Mouse (Mus musculus): ENCODE measurements around the gene Creb3l4.

Gene Creb3l4

GRCm38 (mm10) chr3:90241669-90242358 is 1.5 kb downstream of the Creb3l4 start:
- in situ Hi-C loops (cut with MboI; ENCODE audit: unreplicated experiment in 2 of 2): no loop called here

DNA sequence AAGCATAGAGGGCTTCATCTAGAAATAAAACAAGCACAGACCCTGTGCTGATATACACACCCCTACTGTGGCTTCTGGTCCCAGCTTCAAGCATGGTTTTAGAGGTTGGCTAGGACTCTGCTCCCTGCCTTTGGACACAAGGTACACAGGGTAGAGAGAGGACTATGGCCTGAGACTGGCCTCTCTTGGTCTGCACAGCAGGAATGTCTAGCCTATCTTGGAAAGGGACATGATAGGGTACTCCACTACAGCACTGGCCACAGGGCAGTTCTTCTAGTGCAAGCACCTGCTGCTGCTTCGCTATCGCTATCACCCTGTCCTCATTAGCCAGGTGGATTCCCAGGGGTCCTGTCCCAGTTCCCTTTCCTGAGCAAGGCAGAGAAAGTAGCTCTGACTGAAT is 2.1 kb downstream of the Creb3l4 start:
- in situ Hi-C loops (cut with MboI; ENCODE audit: unreplicated experiment in 2 of 2): no loop called here

DNA sequence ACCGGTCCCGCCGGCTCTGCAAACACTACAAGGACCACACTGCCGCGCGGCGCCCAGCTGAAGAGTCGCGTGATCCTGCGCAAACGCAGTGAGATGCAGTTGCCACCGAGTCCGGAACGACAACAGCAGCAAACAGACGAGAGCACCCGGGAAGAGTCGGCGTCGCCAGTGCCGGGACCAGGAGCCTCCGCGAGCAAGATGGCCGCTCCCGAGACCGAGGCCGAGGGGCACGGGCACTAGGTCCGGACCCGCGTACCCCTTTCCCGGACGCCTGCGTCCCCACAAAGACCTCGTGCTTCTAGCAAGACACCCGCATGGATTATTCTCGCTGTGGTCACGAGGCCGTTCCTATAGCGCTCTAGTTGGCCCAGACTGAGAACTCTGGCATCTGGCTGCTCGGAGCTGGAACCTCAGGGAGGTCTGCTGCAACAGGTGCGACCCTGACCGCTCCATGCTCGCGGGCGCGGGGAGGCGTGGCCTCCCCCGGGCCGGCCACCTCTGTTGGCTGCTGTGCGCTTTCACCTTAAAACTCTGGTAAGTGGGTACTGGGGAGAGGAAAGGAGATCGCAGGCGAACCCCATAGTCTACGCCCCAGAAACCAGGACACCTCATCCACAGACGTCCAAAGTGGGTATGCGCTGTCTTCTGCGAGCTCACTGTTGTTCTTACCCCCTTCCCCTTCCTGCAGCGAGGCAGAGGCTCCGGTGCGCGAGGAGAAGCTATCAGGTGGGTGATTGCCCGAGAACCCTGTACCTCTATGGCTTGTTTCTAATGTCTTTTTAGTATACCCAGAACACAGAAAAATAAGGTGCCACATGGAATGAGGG is 11.6 kb downstream of the Creb3l4 start, which contains the start of gene Jtb:
Gene Jtb (plus strand): TSS at position 91 of the 827 bp plus-strand sequence.
- in situ Hi-C loops (cut with MboI; ENCODE audit: unreplicated experiment in 2 of 2): no loop called here

GRCm38 (mm10) chr3:90231075-90231474 is 12.2 kb downstream of the Creb3l4 start:
- in situ Hi-C loops (cut with MboI; ENCODE audit: unreplicated experiment in 2 of 2): no loop called here

DNA sequence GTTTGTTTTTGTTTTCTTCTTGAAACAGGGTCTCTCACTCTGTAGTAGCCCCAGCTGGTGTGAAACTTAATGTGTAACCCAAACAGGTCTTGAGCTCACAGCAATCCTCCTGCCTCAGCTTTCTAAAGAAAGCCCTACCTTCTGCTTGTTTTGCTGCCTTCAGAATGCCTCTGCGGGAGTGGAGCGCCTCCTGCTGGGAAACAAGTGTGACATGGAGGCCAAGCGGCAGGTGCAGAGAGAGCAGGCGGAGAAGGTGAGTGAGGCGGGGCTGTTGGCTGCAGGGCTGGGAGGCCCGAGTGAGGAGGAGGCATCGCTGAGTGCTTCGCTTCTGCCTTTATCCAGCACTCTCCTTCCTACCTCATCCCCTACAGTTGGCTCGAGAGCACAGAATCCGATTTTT is 19.0 kb downstream of the Creb3l4 start:
- in situ Hi-C loops (cut with MboI; ENCODE audit: unreplicated experiment in 2 of 2): loop anchor here (5.0 to 25.0 kb wide), 4 partner anchors 148 to 420 kb away; partner anchors contain the start of genes S100a6 (in 2 of the 2), Gm42674 (in 1 of the 2), S100a4 (in 1 of the 2) and S100a5 (in 1 of the 2)

- in situ Hi-C loops (cut with MboI; ENCODE audit: unreplicated experiment in 2 of 2): loop anchor here (5.0 to 25.0 kb wide), 4 partner anchors 149 to 422 kb away; partner anchors contain the start of genes S100a6 (in 2 of the 2), Gm42674 (in 1 of the 2), S100a4 (in 1 of the 2) and S100a5 (in 1 of the 2)
These were observed 20.4 kb downstream of the Creb3l4 start for GRCm38 (mm10) chr3:90222941-90223340.

DNA sequence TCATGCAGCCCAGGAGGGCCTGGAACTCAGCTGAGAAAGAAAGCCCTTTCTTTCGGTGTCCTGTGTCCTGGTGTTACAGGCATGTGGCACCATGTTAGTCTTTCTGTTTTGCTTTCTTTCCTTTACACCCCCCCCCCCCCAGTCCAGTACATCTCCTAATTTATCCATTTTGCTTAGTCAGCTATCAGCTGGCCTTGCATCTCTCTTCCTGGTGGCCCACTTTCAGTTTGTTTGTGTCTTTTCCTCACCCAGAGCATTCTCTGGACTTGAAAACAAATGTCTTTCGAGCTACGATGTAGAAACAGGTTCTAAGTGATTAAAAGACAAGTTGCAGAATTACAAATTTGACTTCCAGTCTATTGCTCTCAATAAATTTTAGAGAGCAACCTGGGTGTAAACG is 20.9 kb downstream of the Creb3l4 start:
- in situ Hi-C loops (cut with MboI; ENCODE audit: unreplicated experiment in 2 of 2): loop anchor here (5.0 to 25.0 kb wide), 4 partner anchors 150 to 422 kb away; partner anchors contain the start of genes S100a6 (in 2 of the 2), Gm42674 (in 1 of the 2), S100a4 (in 1 of the 2) and S100a5 (in 1 of the 2)

GRCm38 (mm10) chr3:90221123-90221522 is 22.2 kb downstream of the Creb3l4 start:
- in situ Hi-C loops (cut with MboI; ENCODE audit: unreplicated experiment in 2 of 2): loop anchor here (5.0 to 25.0 kb wide), 4 partner anchors 151 to 424 kb away; partner anchors contain the start of genes S100a6 (in 2 of the 2), Gm42674 (in 1 of the 2), S100a4 (in 1 of the 2) and S100a5 (in 1 of the 2)

DNA sequence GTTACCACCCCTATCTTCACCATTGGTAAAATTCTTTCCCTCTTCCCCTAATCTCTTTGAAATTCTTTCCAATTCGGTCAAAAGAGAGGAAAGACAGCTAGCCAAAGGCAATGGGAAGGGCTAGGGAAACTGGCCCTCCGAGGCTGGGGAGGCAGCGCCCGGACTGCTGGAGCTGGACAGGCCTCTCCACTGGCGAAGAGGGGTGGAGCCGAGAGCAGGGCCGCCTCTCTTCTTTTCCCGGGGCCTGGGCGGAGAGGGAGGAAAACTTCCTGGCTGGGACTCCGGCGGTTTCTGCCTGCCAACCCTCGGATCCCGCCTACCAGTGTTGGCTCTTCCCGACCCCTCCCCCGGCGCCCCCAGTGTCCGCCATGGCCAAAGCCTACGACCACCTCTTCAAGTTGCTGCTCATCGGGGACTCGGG is 22.8 kb downstream of the Creb3l4 start:
- in situ Hi-C loops (cut with MboI; ENCODE audit: unreplicated experiment in 2 of 2): loop anchor here (5.0 to 25.0 kb wide), 4 partner anchors 152 to 424 kb away; partner anchors contain the start of genes S100a6 (in 2 of the 2), Gm42674 (in 1 of the 2), S100a4 (in 1 of the 2) and S100a5 (in 1 of the 2)

DNA sequence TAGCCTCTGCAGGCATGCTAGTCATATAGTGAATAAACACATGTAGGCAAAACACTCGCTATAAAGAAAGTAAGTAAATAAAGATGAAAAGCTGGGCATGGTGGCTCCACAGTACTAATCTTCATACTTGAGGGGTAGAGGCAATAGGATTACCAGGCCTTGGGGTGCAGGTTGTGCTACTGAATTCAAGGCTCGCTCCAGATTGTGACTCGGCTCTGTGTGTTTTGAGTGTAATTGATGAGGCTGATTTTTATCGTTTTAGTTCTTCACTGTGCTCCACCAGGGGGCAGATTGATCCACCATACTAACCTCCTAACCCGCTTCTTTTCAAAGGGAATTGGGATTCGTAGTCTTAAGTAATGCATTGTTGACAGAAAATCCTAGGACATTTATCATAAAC is 23.2 kb downstream of the Creb3l4 start:
- in situ Hi-C loops (cut with MboI; ENCODE audit: unreplicated experiment in 2 of 2): loop anchor here (5.0 to 25.0 kb wide), 4 partner anchors 152 to 425 kb away; partner anchors contain the start of genes S100a6 (in 2 of the 2), Gm42674 (in 1 of the 2), S100a4 (in 1 of the 2) and S100a5 (in 1 of the 2)

DNA sequence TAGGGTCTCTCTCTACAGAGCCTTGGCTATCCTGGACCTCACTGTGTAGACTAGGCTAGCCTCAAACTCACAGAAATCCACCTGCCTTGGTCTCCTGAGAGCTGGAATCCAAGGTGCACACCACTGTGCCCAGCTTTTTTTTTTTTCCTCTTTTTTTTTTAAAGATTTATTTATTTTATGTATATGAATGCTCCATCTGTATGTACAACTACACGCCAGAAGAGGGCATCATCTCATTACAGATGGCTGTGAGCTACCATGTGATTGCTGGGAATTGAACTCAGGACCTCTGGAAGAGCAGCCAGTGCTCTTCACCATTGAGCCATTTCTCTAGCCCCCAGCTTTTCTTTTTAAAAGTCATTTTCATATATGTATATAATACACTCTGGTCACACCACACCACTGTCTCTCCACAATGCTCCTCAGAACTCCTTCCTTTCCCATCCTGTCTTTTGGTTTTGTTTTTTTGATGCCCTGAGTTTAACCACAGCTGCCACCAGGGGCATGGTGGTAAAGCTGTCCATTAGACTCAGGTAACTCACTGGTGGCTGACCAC is 27.4 kb downstream of the Creb3l4 start:
- in situ Hi-C loops (cut with MboI; ENCODE audit: unreplicated experiment in 2 of 2): loop anchor here (5.0 to 25.0 kb wide), 2 partner anchors 251 to 396 kb away; partner anchors contain the start of genes Gm42674 (in 1 of the 2), Npr1 (in 1 of the 2), S100a4 (in 1 of the 2) and S100a5 (in 1 of the 2)

DNA sequence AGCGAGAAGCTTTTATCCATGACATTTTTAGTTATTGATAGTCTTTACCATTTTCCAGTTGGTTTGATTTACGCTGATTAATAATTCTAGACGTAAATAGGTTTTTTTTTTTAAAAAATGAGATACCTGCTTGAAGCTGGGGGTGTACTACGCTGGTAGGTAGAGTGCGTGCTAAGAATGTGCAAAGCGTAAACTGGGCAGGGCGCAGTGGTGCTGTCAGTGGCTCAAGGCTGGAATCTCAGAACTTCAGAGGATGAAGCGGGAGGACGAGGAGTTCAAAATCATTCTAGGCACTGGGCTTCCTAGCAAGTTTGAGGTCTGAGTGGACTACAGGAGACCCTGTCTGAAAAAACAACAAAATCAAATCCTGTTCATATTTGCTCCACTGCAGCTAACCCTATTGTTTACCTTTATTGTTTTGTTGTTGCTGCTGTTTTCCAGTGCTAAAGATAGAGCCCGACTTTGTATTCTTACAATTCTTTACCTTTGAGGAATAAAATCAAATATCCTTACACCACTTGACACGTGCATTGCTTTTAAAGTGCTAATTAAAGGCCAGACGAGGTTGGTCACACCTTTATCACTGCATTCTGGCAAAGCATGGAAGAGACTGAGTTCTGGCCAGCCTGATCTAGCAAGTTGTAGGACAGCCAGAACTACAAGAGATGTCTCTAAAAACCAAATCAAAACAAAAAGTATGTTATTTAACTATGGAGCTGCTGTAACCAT is 29.2 kb downstream of the Creb3l4 start:
- in situ Hi-C loops (cut with MboI; ENCODE audit: unreplicated experiment in 2 of 2): loop anchor here in 1 of 2 experiments (25.0 kb wide), 1 partner anchor 398 kb away; the partner anchor contains the start of genes Gm42674, S100a4, S100a5 and S100a6

DNA sequence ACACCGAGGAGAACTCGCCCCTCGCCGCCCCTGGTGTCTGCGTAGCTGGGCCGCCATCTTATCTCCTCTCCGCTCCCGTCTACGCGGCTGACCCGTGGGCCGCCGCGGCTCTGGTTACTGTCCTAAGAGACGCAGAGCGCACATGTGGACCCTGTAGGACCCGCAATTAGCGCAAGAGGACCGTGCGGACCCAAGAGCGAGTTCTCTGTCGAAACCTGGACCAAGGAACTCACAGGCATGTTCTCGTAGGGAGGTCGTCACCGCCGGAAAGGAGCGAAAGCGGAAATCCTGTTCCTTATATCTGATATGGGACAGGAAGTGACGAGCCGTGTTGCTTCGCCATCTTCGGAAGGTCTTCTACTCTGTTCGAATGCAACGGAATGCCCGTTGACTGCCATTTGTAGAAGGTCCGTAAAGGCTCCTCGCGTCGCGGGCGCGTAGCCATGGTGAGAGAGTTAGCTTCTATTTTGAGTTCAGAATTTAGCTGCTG is 29.9 kb downstream of the Creb3l4 start, which contains the start of the genes Rps27 and Rab13:
Gene Rps27 (minus strand): TSS at position 275 of the 490 bp plus-strand sequence.
Gene Rab13 (plus strand): TSS at position 319 of the 490 bp plus-strand sequence.
- in situ Hi-C loops (cut with MboI; ENCODE audit: unreplicated experiment in 2 of 2): loop anchor here in 1 of 2 experiments (25.0 kb wide), 1 partner anchor 399 kb away; the partner anchor contains the start of genes Gm42674, S100a4, S100a5 and S100a6

- in situ Hi-C loops (cut with MboI; ENCODE audit: unreplicated experiment in 2 of 2): loop anchor here in 1 of 2 experiments (25.0 kb wide), 1 partner anchor 400 kb away; the partner anchor contains the start of genes Gm42674, S100a4, S100a5 and S100a6
These were observed 30.6 kb downstream of the Creb3l4 start for GRCm38 (mm10) chr3:90212723-90213122.

GRCm38 (mm10) chr3:90211475-90212398 is 31.6 kb downstream of the Creb3l4 start:
- in situ Hi-C loops (cut with MboI; ENCODE audit: unreplicated experiment in 2 of 2): loop anchor here in 1 of 2 experiments (25.0 kb wide), 1 partner anchor 401 kb away; the partner anchor contains the start of genes Gm42674, S100a4, S100a5 and S100a6

- in situ Hi-C loops (cut with MboI; ENCODE audit: unreplicated experiment in 2 of 2): loop anchor here (10.0 to 25.0 kb wide), 2 partner anchors 255 to 402 kb away; partner anchors contain the start of genes Gm42674 (in 1 of the 2), S100a4 (in 1 of the 2), S100a5 (in 1 of the 2) and S100a6 (in 1 of the 2)
These were observed 33.3 kb downstream of the Creb3l4 start for GRCm38 (mm10) chr3:90209908-90210566.

Data from v-Abl transformed pro-B cells (cell line).